Mouse (Mus musculus) C3H10T1/2 (cell line): ENCODE results near the gene Ift140. TPM values are rescaled to one million over a fixed set of nuclear protein-coding genes. Genes with fewer than 3 reads are reported as not detected.

Source experiments
- polyA plus RNA-seq, 2 experiments: library from polyadenylated mRNA; unstranded; fragments of >200 nt; fragmentation: generic; extraction: Trizol; gene quantifications; one replicate each; pipeline ENCODE4 v1.2.1; 2012; ENCODE audit warnings: missing spikeins in 2 of 2

The Ift140 gene
- 10 to 100 TPM in 1 of 2 experiments, 1 to 10 TPM in 1; 6.5 to 21.9 TPM for polyA plus RNA-seq

DNA sequence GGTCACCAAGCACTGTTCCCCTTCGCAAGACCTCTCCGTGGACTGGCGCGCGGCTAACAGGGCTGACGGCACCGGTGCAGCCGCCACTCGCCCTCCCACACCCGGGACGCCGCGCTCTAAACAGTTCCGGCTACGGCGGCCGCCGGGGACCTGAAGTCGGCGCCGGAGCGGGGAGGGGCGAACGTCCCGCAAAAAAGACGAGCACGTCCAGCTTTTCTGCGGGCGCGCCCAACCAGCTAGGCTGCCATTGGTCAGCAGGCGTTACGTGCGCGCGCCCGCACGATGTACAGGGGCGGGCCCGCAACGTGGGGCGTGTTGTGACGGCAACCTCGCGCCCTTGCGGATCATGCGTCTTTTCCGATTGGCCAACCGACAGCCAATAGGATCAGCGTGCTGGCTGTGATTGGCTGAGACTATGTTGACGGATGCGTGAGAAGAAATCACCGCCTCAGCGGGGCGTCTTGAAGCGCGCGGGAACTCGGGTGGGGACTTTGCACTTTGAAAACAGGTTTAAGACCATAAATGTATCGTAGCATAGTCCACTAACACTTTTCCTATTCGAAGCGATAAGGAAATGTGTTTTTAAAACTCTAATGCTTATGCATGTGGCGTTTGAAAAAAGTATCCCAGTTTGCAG lies at the start of gene Ift140, which contains the start of gene Cramp1l:
Ift140 (plus strand) TSS at position 431 of the 637 bp plus-strand sequence.
Cramp1l (minus strand) TSS at position 134 of the 637 bp plus-strand sequence.

DNA sequence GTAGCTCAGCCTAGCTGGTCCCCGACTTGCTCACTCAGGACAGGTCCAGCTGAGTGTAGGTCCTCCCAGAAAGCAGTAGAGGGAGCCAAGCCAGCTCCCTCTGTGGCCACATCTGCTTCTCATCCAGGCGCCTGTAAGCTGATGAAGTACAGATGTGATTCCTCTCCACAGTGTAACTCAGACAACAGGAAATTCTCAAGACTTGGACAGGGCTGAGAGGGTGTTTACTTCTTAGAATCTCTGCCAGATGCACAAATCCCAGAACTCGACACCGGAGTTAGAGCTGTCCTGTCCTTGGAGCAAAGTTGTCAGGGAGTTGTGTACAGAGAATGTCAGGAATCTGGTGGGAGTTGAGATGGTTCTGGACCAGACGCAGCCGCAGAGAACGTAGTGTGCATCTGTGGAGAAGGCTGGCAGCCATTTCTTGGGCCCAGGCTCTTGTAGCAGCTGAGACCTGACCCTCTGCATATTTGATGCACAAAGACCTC lies 67.6 kb downstream of the Ift140 start, which contains the start of gene Tmem204:
Tmem204 (minus strand) TSS at position 148 of the 488 bp plus-strand sequence.

DNA sequence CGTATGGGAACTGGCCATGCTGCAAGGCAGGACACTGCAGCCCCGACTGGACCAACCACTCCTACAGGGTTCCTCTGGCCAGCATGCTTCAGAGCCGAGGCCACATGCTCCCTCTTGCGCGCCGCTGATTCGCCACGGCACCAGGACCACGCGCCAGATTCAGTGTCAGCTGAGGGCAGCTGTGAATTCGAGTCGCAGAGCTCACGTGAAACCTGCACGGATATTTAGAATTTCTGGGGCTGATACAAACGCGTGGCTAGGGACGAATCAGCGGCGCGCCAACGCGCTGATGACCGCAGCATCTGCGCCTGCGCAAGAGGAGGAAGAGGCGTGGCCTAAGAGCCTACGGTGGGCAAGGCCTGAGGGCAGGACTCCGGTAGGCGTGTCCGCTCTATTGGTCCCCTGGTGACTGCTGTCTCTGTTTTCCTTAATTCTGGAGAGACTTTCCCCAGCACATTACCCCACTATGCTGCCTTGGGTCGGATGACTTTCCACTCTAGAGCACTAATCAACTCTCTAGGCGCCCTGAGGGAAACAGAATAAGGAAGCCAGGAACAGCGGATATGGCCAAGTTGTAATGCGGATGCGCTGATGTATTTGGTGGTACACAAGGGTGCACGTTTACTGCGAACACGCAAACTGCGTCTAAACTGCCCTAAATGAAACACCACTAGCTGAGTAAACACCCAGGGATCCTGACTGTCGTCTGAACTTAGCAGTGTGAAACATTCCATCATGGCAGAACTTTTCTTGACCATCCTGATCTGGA lies 100.0 kb downstream of the Ift140 start, which contains the start of gene Telo2:
Telo2 (minus strand) TSS at position 304 of the 769 bp plus-strand sequence.

DNA sequence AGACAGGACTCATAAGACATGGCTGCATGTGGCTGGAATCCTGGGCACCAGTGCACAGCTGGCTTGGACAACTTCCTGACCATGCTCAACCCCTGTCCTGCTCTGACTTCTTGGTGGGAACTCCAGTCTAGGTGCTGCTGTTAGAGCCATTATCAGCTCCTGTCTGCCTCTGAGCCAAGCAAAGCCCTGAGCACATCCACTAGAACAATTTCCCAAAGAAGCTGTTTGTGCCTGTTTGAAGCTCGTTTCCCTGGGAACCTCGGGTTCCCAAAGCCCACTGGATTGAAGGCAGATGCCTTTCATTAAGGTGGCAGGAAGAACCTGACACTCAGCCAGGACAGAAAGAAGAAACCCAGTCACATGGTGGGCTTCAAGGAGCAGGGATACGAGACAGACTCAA lies 104.5 kb downstream of the Ift140 start, which contains the start of gene Ptx4:
Ptx4 (plus strand) TSS at position 355 of the 400 bp plus-strand sequence.

DNA sequence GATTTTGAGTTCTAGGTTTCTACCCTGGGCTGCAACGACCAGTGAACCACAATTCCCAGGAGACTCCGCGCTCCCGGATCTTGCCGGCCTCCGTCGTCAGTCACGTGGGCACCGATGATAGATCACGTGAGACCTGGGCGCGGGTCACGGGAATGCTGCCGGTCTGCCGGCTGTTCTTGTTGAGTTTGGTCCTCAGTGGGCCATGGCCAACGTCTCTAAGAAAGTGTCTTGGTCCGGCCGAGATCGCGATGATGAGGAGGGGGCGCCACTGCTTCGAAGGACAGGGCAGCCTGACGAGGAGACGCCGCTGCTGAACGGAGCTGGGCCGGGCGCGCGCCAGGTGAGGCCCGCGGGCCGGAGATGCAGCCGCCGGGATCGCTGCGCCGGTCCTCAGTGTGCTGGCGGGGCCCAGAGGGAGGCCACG lies 117.4 kb downstream of the Ift140 start, which contains the start of gene Clcn7:
Clcn7 (plus strand) TSS at position 117 of the 424 bp plus-strand sequence.

Other genes with a start within 250 kb of the Ift140 start
- not detected for gene Meiob, start 211.8 kb upstream of the Ift140 start, polyA plus RNA-seq
- gene Hagh, start 175.9 kb upstream of the Ift140 start, polyA plus RNA-seq: 10 to 100 TPM; 29.5 to 54.2 TPM
- gene Fahd1, start 165.7 kb upstream of the Ift140 start, polyA plus RNA-seq: 10 to 100 TPM in 1 of 2 experiments, 1 to 10 TPM in 1; 2.4 to 14.2 TPM
- 1 to 10 TPM in 1 of 2 experiments, under 1 TPM in 1; 0.02 to 1.7 TPM for gene Igfals, start 150.1 kb upstream of the Ift140 start, polyA plus RNA-seq
- 10 to 100 TPM; 52.2 to 83.5 TPM for gene Nubp2, start 129.7 kb upstream of the Ift140 start, polyA plus RNA-seq
- gene Spsb3, start 129.4 kb upstream of the Ift140 start, polyA plus RNA-seq: 10 to 100 TPM; 29.6 to 47.8 TPM
- gene Eme2, start 121.0 kb upstream of the Ift140 start, polyA plus RNA-seq: 10 to 100 TPM; 10.0 to 12.7 TPM
- gene Mrps34, start 121.0 kb upstream of the Ift140 start, polyA plus RNA-seq: 100 to 1,000 TPM; 126 to 185 TPM
- 10 to 100 TPM; 23.3 to 53.3 TPM for gene Nme3, start 119.6 kb upstream of the Ift140 start, polyA plus RNA-seq
- 10 to 100 TPM in 1 of 2 experiments, 1 to 10 TPM in 1; 3.9 to 54.1 TPM for gene Mapk8ip3, start 79.1 kb upstream of the Ift140 start, polyA plus RNA-seq
- 10 to 100 TPM; 19.4 to 33.6 TPM for gene Jpt2, start 55.4 kb upstream of the Ift140 start, polyA plus RNA-seq
- 1 to 10 TPM in 1 of 2 experiments, under 1 TPM in 1; 0.59 to 5.7 TPM for gene Cramp1l, start 297 bp upstream of the Ift140 start, polyA plus RNA-seq
- gene Tmem204, start 67.5 kb downstream of the Ift140 start, polyA plus RNA-seq: under 1 TPM; 0.61 to 0.90 TPM
- gene Telo2, start 99.9 kb downstream of the Ift140 start, polyA plus RNA-seq: 10 to 100 TPM; 20.3 to 26.2 TPM
- gene Ptx4, start 104.7 kb downstream of the Ift140 start, polyA plus RNA-seq: not detected
- gene Clcn7, start 117.3 kb downstream of the Ift140 start, polyA plus RNA-seq: 10 to 100 TPM in 1 of 2 experiments, 1 to 10 TPM in 1; 8.8 to 22.3 TPM
- not detected for gene Ccdc154, start 146.4 kb downstream of the Ift140 start, polyA plus RNA-seq
- not detected for gene Gm38655, start 159.4 kb downstream of the Ift140 start, polyA plus RNA-seq
- gene BC003965, start 168.5 kb downstream of the Ift140 start, polyA plus RNA-seq: 10 to 100 TPM in 1 of 2 experiments, 1 to 10 TPM in 1; 4.9 to 10.7 TPM
- 1 to 10 TPM in 1 of 2 experiments, under 1 TPM in 1; 0.15 to 3.8 TPM for gene Unkl, start 172.3 kb downstream of the Ift140 start, polyA plus RNA-seq
- gene Gnptg, start 224.0 kb downstream of the Ift140 start, polyA plus RNA-seq: 10 to 100 TPM; 15.9 to 49.7 TPM
- 10 to 100 TPM; 44.0 to 58.5 TPM for gene Tsr3, start 224.1 kb downstream of the Ift140 start, polyA plus RNA-seq
- gene Baiap3, start 240.3 kb downstream of the Ift140 start, polyA plus RNA-seq: under 1 TPM; 0.05 to 0.11 TPM